Mouse (Mus musculus) gastrocnemius, postnatal 25 days (tissue): ENCODE data around the gene Gm9837. TPM values are rescaled to one million over a fixed set of nuclear protein-coding genes. Genes with fewer than 3 reads are reported as not detected.
"Not testable (repeated sequence)": the region's sequence is repeated elsewhere in the genome, so short reads cannot be mapped to it uniquely, and the experiment has no call there.

Source experiments
- DNase-seq: peaks from one replicate; pipeline ENCODE4 v3.0.0; 2022
- total RNA-seq, 2 experiments: library from RNA; stranded (reverse); gene quantifications; 1 replicate in 1 of 2; 2 replicates in 1 of 2; pipeline ENCODE4 v1.2.3; 2021

Gene Gm9837
- total RNA-seq, 2 experiments from 2014 or later: not detected

- DNase-seq: peak; percentile 39
These were observed 13.6 kb downstream of the Gm9837 start, which contains the start of the genes Gm10447 and Shroom1 for GRCm38 (mm10) chr11:53456474-53457371. Gm10447 (minus strand) TSS chr11:53457110. Shroom1 (plus strand) TSS chr11:53457205.

GRCm38 (mm10) chr11:53453031-53453430 is 17.2 kb downstream of the Gm9837 start:
- no peak for DNase-seq

- no peak for DNase-seq
These were observed 17.9 kb downstream of the Gm9837 start for GRCm38 (mm10) chr11:53452396-53452795.

- DNase-seq: no peak
These were observed 18.9 kb downstream of the Gm9837 start for GRCm38 (mm10) chr11:53451361-53451760.

- no peak for DNase-seq
These were observed 20.1 kb downstream of the Gm9837 start for GRCm38 (mm10) chr11:53450070-53450705.

- peak; percentile 51 for DNase-seq
These were observed 21.8 kb downstream of the Gm9837 start for GRCm38 (mm10) chr11:53448529-53448928.

GRCm38 (mm10) chr11:53447996-53448395 is 22.3 kb downstream of the Gm9837 start:
- DNase-seq: no peak

- no peak for DNase-seq
These were observed 24.1 kb downstream of the Gm9837 start for GRCm38 (mm10) chr11:53446183-53446582.

GRCm38 (mm10) chr11:53445562-53445961 is 24.7 kb downstream of the Gm9837 start:
- no peak for DNase-seq

GRCm38 (mm10) chr11:53443861-53444260 is 26.4 kb downstream of the Gm9837 start:
- no peak for DNase-seq

GRCm38 (mm10) chr11:53441921-53442320 is 28.4 kb downstream of the Gm9837 start:
- no peak for DNase-seq

- DNase-seq: no peak
These were observed 33.9 kb downstream of the Gm9837 start for GRCm38 (mm10) chr11:53436338-53436737.

GRCm38 (mm10) chr11:53435504-53435903 is 34.8 kb downstream of the Gm9837 start:
- no peak for DNase-seq

- no peak for DNase-seq
These were observed 37.2 kb downstream of the Gm9837 start for GRCm38 (mm10) chr11:53433057-53433456.

GRCm38 (mm10) chr11:53431347-53432056 is 38.8 kb downstream of the Gm9837 start:
- peak; percentile 24 for DNase-seq

GRCm38 (mm10) chr11:53430670-53431346 is 39.5 kb downstream of the Gm9837 start, which contains the start of the genes Uqcrq and Gdf9:
Uqcrq (minus strand) TSS chr11:53430831.
Gdf9 (plus strand) TSS chr11:53431023.
- peak; percentile 98 for DNase-seq

- no peak for DNase-seq
These were observed 40.0 kb downstream of the Gm9837 start for GRCm38 (mm10) chr11:53430300-53430669.

GRCm38 (mm10) chr11:53429182-53429581 is 41.1 kb downstream of the Gm9837 start:
- DNase-seq: no peak

GRCm38 (mm10) chr11:53428716-53429057 is 41.6 kb downstream of the Gm9837 start:
- DNase-seq: no peak

- no peak for DNase-seq
These were observed 42.1 kb downstream of the Gm9837 start for GRCm38 (mm10) chr11:53427993-53428715.

GRCm38 (mm10) chr11:53426914-53427313 is 43.4 kb downstream of the Gm9837 start:
- DNase-seq: not testable (repeated sequence)
